Mouse (Mus musculus): ENCODE results near the gene Fkbp10.

DNA sequence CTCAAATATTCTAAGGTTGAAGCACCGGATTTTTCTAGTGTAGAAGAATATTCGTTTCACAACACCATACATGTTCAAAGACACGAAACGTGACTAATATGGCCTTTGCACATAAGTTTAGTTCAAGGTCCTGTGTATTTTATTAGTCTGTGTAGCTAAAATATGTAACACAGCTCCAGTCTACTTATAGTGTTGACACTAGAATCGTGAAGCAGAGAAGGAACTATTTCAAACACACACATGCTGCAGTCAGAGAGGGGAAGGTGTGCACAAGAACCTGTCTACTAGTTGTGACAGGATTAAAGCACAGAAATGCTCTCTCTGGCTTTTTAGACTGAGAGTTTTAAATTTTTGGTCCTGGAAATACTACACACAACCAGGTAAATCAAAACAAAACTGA lies 42.2 kb downstream of the Fkbp10 start:
- no peak for TF ChIP-seq CTCF (conservative IDR thresholded peaks at IDR 0.05; ENCODE audit: low read length)
- TF ChIP-seq NANOG (IDR thresholded peaks at IDR 0.05; ENCODE audit: borderline replicate concordance, low read length): no peak
- no peak for TF ChIP-seq POU5F1 (IDR thresholded peaks at IDR 0.05; ENCODE audit: borderline replicate concordance, low read length)
